Mouse (Mus musculus) liver, embryonic 14.5 days (tissue): ENCODE data around the gene Sec1.

Experiments
- CTCF ChIP-seq: IDR thresholded peaks from 2 replicates; pipeline ENCODE4 v1.5.1; 2016; ENCODE audit warnings: antibody characterized with exemption, low read depth, control low read depth
- EP300 ChIP-seq: IDR thresholded peaks from 2 replicates; pipeline ENCODE4 v1.6.1; 2016; ENCODE audit warnings: antibody characterized with exemption, low read depth

GRCm38 (mm10) chr7:45717918-45718297 is 23.7 kb upstream of the Sec1 start, which contains the start of gene Sphk2:
- TF ChIP-seq CTCF (0 out of 2 replicates have a peak, but pooled peaks have one; percentile 38), EP300 (no peak; the same call in 1 of the 2 replicates)
